24 mouse cellular contexts compared by ENCODE assay signal in the genomic region with DNA sequence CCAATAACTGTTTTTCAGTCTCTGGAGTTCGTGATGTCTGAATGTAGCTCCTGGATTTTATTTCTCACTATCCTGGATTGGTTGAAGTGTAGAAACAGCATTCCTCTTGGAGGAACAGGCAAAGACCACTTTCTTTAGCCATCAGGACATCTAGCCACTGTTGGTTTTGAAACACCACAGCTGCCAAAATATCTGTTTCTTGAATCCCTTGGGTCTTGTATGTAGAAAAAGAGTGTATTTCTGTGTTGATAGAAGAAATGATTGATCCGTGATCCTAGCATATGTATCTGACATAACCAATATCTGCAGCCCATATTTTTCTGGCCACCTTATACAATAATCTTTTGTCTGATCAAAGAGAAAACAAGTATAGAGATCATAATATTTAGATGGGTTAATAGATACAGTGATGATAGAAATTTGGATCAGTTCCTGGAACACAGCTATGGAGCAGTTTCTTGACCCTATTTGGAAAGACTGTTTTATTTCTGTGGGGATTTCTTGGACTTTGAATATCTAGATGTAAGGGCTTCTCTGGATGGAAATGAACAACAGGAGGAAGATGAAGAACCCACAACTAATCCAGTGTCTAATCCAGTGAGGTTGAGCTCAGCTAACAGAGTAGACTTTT.
"Had no signal": no experiment of that assay in that cellular context is flagged by ENCODE, and none has a peak within 500 bp of the region (broad histone marks: within the 10 kb centered on the region; RNA-seq: fewer than 3 reads in every experiment).

No protein-coding gene starts in this region.

- H3K4me3 ChIP-seq: gastrocnemius, adult 2 months; heart, embryonic 10.5 days; heart, embryonic 12.5 days; hindbrain, embryonic 10.5 days; hindbrain, embryonic 12.5 days; intestine, embryonic 15.5 days; layer of hippocampus, adult 2 months; left cerebral cortex, adult 2 months; limb, embryonic 13.5 days had no signal

- H3K36me3 ChIP-seq: heart, embryonic 10.5 days; heart, embryonic 12.5 days; hindbrain, embryonic 10.5 days; hindbrain, embryonic 12.5 days; intestine, embryonic 15.5 days; limb, embryonic 13.5 days had no signal

- H3K27ac ChIP-seq: gastrocnemius, adult 2 months; heart, embryonic 10.5 days; hindbrain, embryonic 10.5 days; hindbrain, embryonic 12.5 days; hindbrain, embryonic 14.5 days; intestine, embryonic 15.5 days; layer of hippocampus, adult 2 months; left cerebral cortex, adult 2 months; limb, embryonic 13.5 days had no signal

- H3K27me3 ChIP-seq: heart, embryonic 12.5 days; hindbrain, embryonic 12.5 days; intestine, embryonic 15.5 days; limb, embryonic 13.5 days had no signal

- ATAC-seq: hindbrain, embryonic 16.5 days; inflammation-experienced regulatory T-cells, adult 6 months; intestine, embryonic 15.5 days; intestine, postnatal 0 days had no signal

- H3K4me1 ChIP-seq: heart, embryonic 10.5 days; heart, embryonic 12.5 days; hindbrain, embryonic 10.5 days; hindbrain, embryonic 12.5 days; intestine, embryonic 15.5 days; limb, embryonic 13.5 days had no signal

- H3K9me3 ChIP-seq: heart, embryonic 10.5 days; heart, embryonic 12.5 days; hindbrain, embryonic 10.5 days; hindbrain, embryonic 12.5 days; intestine, embryonic 15.5 days; limb, embryonic 13.5 days had no signal

- DNase-seq: gastrocnemius, adult 2 months; gastrocnemius, postnatal 10 days; gastrocnemius, postnatal 25 days; heart, adult 18-20 months; heart, postnatal 10 days; heart, postnatal 4 days; kidney, adult 18-20 months; kidney, adult 8-10 months; kidney, postnatal 10 days; kidney, postnatal 25 days; kidney, postnatal 4 days; liver had no signal

- H3K4me2 ChIP-seq: heart, embryonic 12.5 days; hindbrain, embryonic 12.5 days; hindbrain, embryonic 14.5 days; intestine, embryonic 15.5 days; limb, embryonic 13.5 days had no signal

- H3K9ac ChIP-seq: heart, embryonic 12.5 days; hindbrain, embryonic 12.5 days; hindbrain, embryonic 14.5 days; intestine, embryonic 15.5 days; limb, embryonic 13.5 days had no signal
